Mouse (Mus musculus): ENCODE results near the gene Tnfrsf11a.

DNA sequence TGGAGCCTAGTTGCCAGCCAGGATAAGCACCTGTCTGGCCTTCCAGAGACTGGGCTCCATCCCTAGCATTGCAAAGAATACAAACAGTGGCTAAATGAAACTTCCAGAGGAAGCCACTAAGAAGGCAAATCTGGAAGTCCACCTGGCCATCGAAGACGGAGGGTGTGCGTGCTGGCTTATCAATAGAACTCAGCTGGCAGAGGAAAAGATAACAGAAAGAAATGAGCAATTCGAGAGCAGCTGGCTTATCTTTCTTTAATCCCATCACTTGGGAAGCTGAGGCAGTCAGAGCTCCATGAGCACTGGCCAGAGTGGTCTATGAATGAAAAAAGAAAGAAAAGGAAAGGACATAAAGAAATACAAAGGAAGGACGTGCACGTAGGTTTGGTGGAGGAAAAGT is 20.1 kb downstream of the Tnfrsf11a start:
- TF ChIP-seq EP300 (optimal IDR thresholded peaks at IDR 0.05) (no peak), CTCF (IDR thresholded peaks at IDR 0.05; ENCODE audit: low read depth) (no peak)

Measured in stomach, postnatal 0 days (tissue).